Mouse (Mus musculus) adrenal gland, postnatal 36 days (tissue): ENCODE results near the gene Iqschfp. TPM values are rescaled to one million over a fixed set of nuclear protein-coding genes. Genes with fewer than 3 reads are reported as not detected.

Source experiments
- DNase-seq, 2 experiments: peaks; one replicate each; pipeline ENCODE4 v3.0.0; 2021; ENCODE audit warnings: mixed read lengths in 1 of 2
- total RNA-seq, 2 experiments: library from RNA; stranded (reverse); gene quantifications; 2 replicates each; pipeline ENCODE4 v1.2.3; 2021

Iqschfp gene
- total RNA-seq, 2 experiments from 2014 or later: not detected

GRCm38 (mm10) chr3:68203934-68204467 lies 312.0 kb downstream of the Iqschfp start:
- no peak for DNase-seq

GRCm38 (mm10) chr3:68210422-68210821 lies 318.4 kb downstream of the Iqschfp start:
- no peak for DNase-seq

- no peak for DNase-seq
Measured at GRCm38 (mm10) chr3:68221452-68221851, 329.4 kb downstream of the Iqschfp start.

- no peak for DNase-seq
Measured at GRCm38 (mm10) chr3:68239887-68240286, 347.9 kb downstream of the Iqschfp start.

- DNase-seq: no peak
Measured at GRCm38 (mm10) chr3:68243239-68243638, 351.2 kb downstream of the Iqschfp start.

- no peak for DNase-seq
Measured at GRCm38 (mm10) chr3:68246154-68246553, 354.1 kb downstream of the Iqschfp start.

GRCm38 (mm10) chr3:68250589-68250988 lies 358.6 kb downstream of the Iqschfp start:
- DNase-seq: no peak

- no peak for DNase-seq
Measured at GRCm38 (mm10) chr3:68252335-68252734, 360.3 kb downstream of the Iqschfp start.

- DNase-seq: no peak
Measured at GRCm38 (mm10) chr3:68262304-68262703, 370.3 kb downstream of the Iqschfp start.

GRCm38 (mm10) chr3:68267905-68268304 lies 375.9 kb downstream of the Iqschfp start:
- no peak for DNase-seq

GRCm38 (mm10) chr3:68269251-68269650 lies 377.2 kb downstream of the Iqschfp start:
- no peak for DNase-seq

- no peak for DNase-seq
Measured at GRCm38 (mm10) chr3:68270246-68270645, 378.2 kb downstream of the Iqschfp start.

GRCm38 (mm10) chr3:68271457-68271856 lies 379.4 kb downstream of the Iqschfp start:
- no peak for DNase-seq

- no peak for DNase-seq
Measured at GRCm38 (mm10) chr3:68271881-68272280, 379.8 kb downstream of the Iqschfp start.

- DNase-seq: no peak
Measured at GRCm38 (mm10) chr3:68282844-68283594, 391.0 kb downstream of the Iqschfp start.

- DNase-seq: no peak
Measured at GRCm38 (mm10) chr3:68283595-68283991, 391.6 kb downstream of the Iqschfp start.

- no peak for DNase-seq
Measured at GRCm38 (mm10) chr3:68284500-68284899, 392.5 kb downstream of the Iqschfp start.

- DNase-seq: no peak
Measured at GRCm38 (mm10) chr3:68296752-68297151, 404.7 kb downstream of the Iqschfp start.

- no peak for DNase-seq
Measured at GRCm38 (mm10) chr3:68305647-68306046, 413.6 kb downstream of the Iqschfp start.

GRCm38 (mm10) chr3:68306726-68307125 lies 414.7 kb downstream of the Iqschfp start:
- DNase-seq: no peak

- no peak for DNase-seq
Measured at GRCm38 (mm10) chr3:68325575-68325974, 433.5 kb downstream of the Iqschfp start.

- DNase-seq: no peak
Measured at GRCm38 (mm10) chr3:68332515-68332914, 440.5 kb downstream of the Iqschfp start.

GRCm38 (mm10) chr3:68335501-68335900 lies 443.5 kb downstream of the Iqschfp start:
- DNase-seq: no peak

GRCm38 (mm10) chr3:68350624-68351023 lies 458.6 kb downstream of the Iqschfp start:
- no peak for DNase-seq
